Mouse (Mus musculus) MEL (cell line): ENCODE measurements at regions not wholly inside any gene's neighbourhood (a gene's known extent, or its start where the extent isn't known, plus 50 kb on each side); places are given as distances from the start of the nearest gene placed in this dataset.

Experiments used
- CHD1 ChIP-seq: IDR thresholded peaks from 2 replicates; pipeline ENCODE4 v1.6.1; 2012; ENCODE audit warnings: low read depth, mild to moderate bottlenecking, inconsistent platforms, low read length, improper control_type of control experiment
- CHD2 ChIP-seq: IDR thresholded peaks from 2 replicates; pipeline ENCODE4 v1.6.1; 2011; ENCODE audit warnings: low read length, improper control_type of control experiment
- TAL1 ChIP-seq: IDR thresholded peaks from 2 replicates; pipeline ENCODE4 v1.6.1; 2012; ENCODE audit warnings: mild to moderate bottlenecking, inconsistent platforms, low read length, moderate library complexity, mixed read lengths

DNA sequence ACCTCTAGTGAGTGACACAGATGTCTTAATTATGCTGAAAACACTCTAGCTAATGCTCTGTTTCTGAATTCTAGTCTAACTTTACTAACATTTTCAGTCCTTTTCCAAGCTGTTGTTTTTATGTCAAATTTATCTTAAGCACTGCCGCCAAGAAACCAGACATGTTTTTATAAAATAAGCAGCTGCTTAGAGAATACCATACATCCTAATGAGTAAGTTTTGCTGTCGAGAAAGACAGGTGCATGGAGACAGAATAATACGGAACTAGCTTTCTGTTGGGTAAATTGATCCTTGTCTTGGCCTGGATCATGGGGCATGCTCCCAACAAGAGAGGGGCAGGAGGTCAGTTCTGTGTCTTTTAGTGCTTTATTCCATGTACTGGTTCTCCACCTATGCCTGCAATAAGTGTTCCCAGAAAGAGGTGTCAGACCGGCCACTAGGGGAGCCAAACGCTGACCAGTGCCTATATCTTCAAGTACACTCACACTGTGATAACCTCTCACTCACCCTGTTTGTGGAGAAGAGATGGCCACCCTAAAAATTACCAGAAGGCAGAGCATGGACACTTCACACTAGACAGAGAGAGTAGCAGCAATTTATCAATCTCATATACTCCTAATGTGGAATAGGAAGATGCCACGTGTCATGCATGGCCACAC is 366.0 kb upstream of the 2610301B20Rik start:
- TF ChIP-seq CHD1 (no peak), TAL1 (no peak), CHD2 (no peak)
